9 mouse cellular contexts compared by ENCODE assay signal in genomic region chr4:117867823-117868222, GRCm38 (mm10). TPM values are rescaled to one million over a fixed set of nuclear protein-coding genes. Genes with fewer than 3 reads are reported as not detected.
A peak's percentile ranks its signal among the peaks of the same experiment; 100 is the strongest.
DNase-seq lines count a peak whose midpoint lies in the region; ATAC-seq and TF ChIP-seq lines count a peak whose summit lies in the region.
"Had no signal": no experiment of that assay in that cellular context is flagged by ENCODE, and none has a peak within 500 bp of the region (broad histone marks: within the 10 kb centered on the region; RNA-seq: fewer than 3 reads in every experiment).

No protein-coding gene starts in this region.

- TF ChIP-seq EP300 in stomach, postnatal 0 days (optimal IDR thresholded peaks at IDR 0.05) = no peak

- no peaks in the 10 kb centered on the region for H3K9me3 ChIP-seq in embryonic facial prominence, embryonic 14.5 days (ENCODE audit: control insufficient read depth, low read length)
- no peaks in the 10 kb centered on the region for H3K9me3 ChIP-seq in heart, embryonic 16.5 days (replicated peaks; ENCODE audit: control insufficient read depth, low read length)
- no peaks in the 10 kb centered on the region for H3K9me3 ChIP-seq in stomach, postnatal 0 days (ENCODE audit: control insufficient read depth, low read length)

- ATAC-seq in embryonic facial prominence, embryonic 14.5 days (ENCODE audit: low read depth) = no peak
- no peak for ATAC-seq in heart, embryonic 16.5 days (replicated peaks; ENCODE audit: extremely low read depth, insufficient read depth, low FRiP score)
- no peak for ATAC-seq in stomach, postnatal 0 days (ENCODE audit: low FRiP score, low TSS enrichment)
- ATAC-seq: Patski had no signal

- peak; percentile 75 to 83 for DNase-seq in cerebellum, postnatal 14 days
- DNase-seq in cerebellum, adult 8-10 months = no peak
- DNase-seq in R1 (ENCODE audit: low read depth, low spot score) = peak; percentile 70
- DNase-seq in embryonic facial prominence, embryonic 14.5 days (ENCODE audit: low spot score) = peak; percentile 47
- peak; percentile 50 to 56 for DNase-seq in layer of hippocampus, postnatal 36 days
- peak; percentile 70 for DNase-seq in mesoderm, embryonic 11.5 days (ENCODE audit: low read depth, low spot score)
- peak; percentile 73 for DNase-seq in stomach, postnatal 0 days (ENCODE audit: low spot score)

- 12% methylated on average over 20 of the region's 24 CpGs for WGBS in embryonic facial prominence, embryonic 14.5 days
- WGBS in heart, embryonic 16.5 days = 15% methylated on average over 24 of the region's 24 CpGs
- WGBS in stomach, postnatal 0 days = 20% methylated on average over 24 of the region's 24 CpGs

- peaks cover 19% of the 10 kb centered on the region for H3K4me1 ChIP-seq in embryonic facial prominence, embryonic 14.5 days (ENCODE audit: control insufficient read depth, insufficient read depth, low read length)
- peaks cover 14% of the 10 kb centered on the region for H3K4me1 ChIP-seq in heart, embryonic 16.5 days (ENCODE audit: control insufficient read depth, insufficient read depth, low read length)
- no peaks in the 10 kb centered on the region for H3K4me1 ChIP-seq in stomach, postnatal 0 days (replicated peaks; ENCODE audit: control insufficient read depth, insufficient read depth)

- H3K4me2 ChIP-seq in embryonic facial prominence, embryonic 14.5 days (ENCODE audit: low read depth, low read length) = 0 out of 2 replicates have a peak overlapping the region, but pooled peaks have one; percentile 33
- H3K4me2 ChIP-seq in heart, embryonic 16.5 days (ENCODE audit: low read depth, low read length) = peak overlapping the region; percentile 26; the same call in 1 of the 2 replicates
- H3K4me2 ChIP-seq in stomach, postnatal 0 days (replicated peaks; ENCODE audit: low read depth) = no peak overlapping the region

- no peak overlapping the region for H3K27ac ChIP-seq in embryonic facial prominence, embryonic 14.5 days (replicated peaks; ENCODE audit: low read depth, low read length)
- H3K27ac ChIP-seq in heart, embryonic 16.5 days (ENCODE audit: low read length) = no peak overlapping the region
- no peak overlapping the region for H3K27ac ChIP-seq in stomach, postnatal 0 days (replicated peaks)

- TF ChIP-seq CTCF in stomach, postnatal 0 days (IDR thresholded peaks at IDR 0.05; ENCODE audit: low read depth) = peak; percentile 81

- H3K27me3 ChIP-seq in embryonic facial prominence, embryonic 14.5 days (replicated peaks; ENCODE audit: control insufficient read depth, insufficient read depth, low read length) = 0 out of 2 replicates have a peak, but pooled peaks cover 4% of the 10 kb centered on the region
- peaks cover 15% of the 10 kb centered on the region for H3K27me3 ChIP-seq in heart, embryonic 16.5 days (ENCODE audit: control insufficient read depth, insufficient read depth, low read length)
- no peaks in the 10 kb centered on the region for H3K27me3 ChIP-seq in stomach, postnatal 0 days (ENCODE audit: control insufficient read depth, insufficient read depth, low read length)
- H3K27me3 ChIP-seq: Patski had no signal

- no peak overlapping the region for H3K4me3 ChIP-seq in embryonic facial prominence, embryonic 14.5 days (ENCODE audit: low read depth, low read length)
- H3K4me3 ChIP-seq in heart, embryonic 16.5 days (ENCODE audit: low read length) = no peak overlapping the region
- H3K4me3 ChIP-seq in stomach, postnatal 0 days (ENCODE audit: low read depth, low read length) = no peak overlapping the region

- H3K36me3 ChIP-seq in embryonic facial prominence, embryonic 14.5 days (ENCODE audit: control insufficient read depth, insufficient read depth, low read length) = 0 out of 2 replicates have a peak, but pooled peaks cover under 1% of the 10 kb centered on the region
- H3K36me3 ChIP-seq in heart, embryonic 16.5 days (ENCODE audit: control insufficient read depth, insufficient read depth) = no peaks in the 10 kb centered on the region
- peaks cover 2% of the 10 kb centered on the region; the same call in 1 of the 2 replicates for H3K36me3 ChIP-seq in stomach, postnatal 0 days (ENCODE audit: control insufficient read depth, insufficient read depth, low read length)

- H3K9ac ChIP-seq in embryonic facial prominence, embryonic 14.5 days (ENCODE audit: low read depth, low read length) = 0 out of 2 replicates have a peak overlapping the region, but pooled peaks have one; percentile 19
- H3K9ac ChIP-seq in heart, embryonic 16.5 days (ENCODE audit: low read length) = no peak overlapping the region
- H3K9ac ChIP-seq in stomach, postnatal 0 days (ENCODE audit: low read length) = no peak overlapping the region

RNA-seq across cellular contexts. Expression of gene Ccdc24, which starts 4.5 kb away (rescaled TPM):
- polyA plus RNA-seq in embryonic facial prominence, embryonic 14.5 days (2014; fragmentation: Nextera tagmentation; extraction: Ambion mirVana) = 2.3 and 3.3 TPM in 2 replicates
- polyA plus RNA-seq in heart, embryonic 16.5 days (2015; fragmentation: Nextera tagmentation; extraction: Ambion mirVana) = 0.51 and 0.55 TPM in 2 replicates
- total RNA-seq in layer of hippocampus, postnatal 36 days (2021) = 1 to 10 TPM in 1 of 2 experiments, under 1 TPM in 1; 0.52 to 1.5 TPM
- polyA plus RNA-seq in stomach, postnatal 0 days (2015; fragmentation: Nextera tagmentation; extraction: Ambion mirVana) = 0.33 and 0.41 TPM in 2 replicates

RNA-seq across cellular contexts. Expression of gene B4galt2, which starts 15.5 kb away (rescaled TPM):
- 34.3 and 42.8 TPM in 2 replicates for polyA plus RNA-seq in embryonic facial prominence, embryonic 14.5 days (2014; fragmentation: Nextera tagmentation; extraction: Ambion mirVana)
- 8.6 and 9.5 TPM in 2 replicates for polyA plus RNA-seq in heart, embryonic 16.5 days (2015; fragmentation: Nextera tagmentation; extraction: Ambion mirVana)
- 10 to 100 TPM; 65.9 to 67.0 TPM for total RNA-seq in layer of hippocampus, postnatal 36 days (2021)
- 11.9 and 12.1 TPM in 2 replicates for polyA plus RNA-seq in stomach, postnatal 0 days (2015; fragmentation: Nextera tagmentation; extraction: Ambion mirVana)

RNA-seq across cellular contexts. Expression of gene Atp6v0b, which starts 19.3 kb away (rescaled TPM):
- polyA plus RNA-seq in embryonic facial prominence, embryonic 14.5 days (2014; fragmentation: Nextera tagmentation; extraction: Ambion mirVana) = 199 and 230 TPM in 2 replicates
- polyA plus RNA-seq in heart, embryonic 16.5 days (2015; fragmentation: Nextera tagmentation; extraction: Ambion mirVana) = 229 and 244 TPM in 2 replicates
- 100 to 1,000 TPM; 418 to 429 TPM for total RNA-seq in layer of hippocampus, postnatal 36 days (2021)
- 242 and 249 TPM in 2 replicates for polyA plus RNA-seq in stomach, postnatal 0 days (2015; fragmentation: Nextera tagmentation; extraction: Ambion mirVana)

RNA-seq across cellular contexts. Expression of gene Dph2, which starts 24.0 kb away (rescaled TPM):
- 13.4 and 15.0 TPM in 2 replicates for polyA plus RNA-seq in embryonic facial prominence, embryonic 14.5 days (2014; fragmentation: Nextera tagmentation; extraction: Ambion mirVana)
- polyA plus RNA-seq in heart, embryonic 16.5 days (2015; fragmentation: Nextera tagmentation; extraction: Ambion mirVana) = 12.5 and 15.1 TPM in 2 replicates
- total RNA-seq in layer of hippocampus, postnatal 36 days (2021) = 10 to 100 TPM; 10.9 to 11.5 TPM
- polyA plus RNA-seq in stomach, postnatal 0 days (2015; fragmentation: Nextera tagmentation; extraction: Ambion mirVana) = 8.1 and 8.6 TPM in 2 replicates

RNA-seq across cellular contexts. Expression of gene Slc6a9, which starts 33.5 kb away (rescaled TPM):
- 5.5 and 10.4 TPM in 2 replicates for polyA plus RNA-seq in embryonic facial prominence, embryonic 14.5 days (2014; fragmentation: Nextera tagmentation; extraction: Ambion mirVana)
- polyA plus RNA-seq in heart, embryonic 16.5 days (2015; fragmentation: Nextera tagmentation; extraction: Ambion mirVana) = 5.3 and 6.7 TPM in 2 replicates
- 10 to 100 TPM; 34.7 to 38.8 TPM for total RNA-seq in layer of hippocampus, postnatal 36 days (2021)
- polyA plus RNA-seq in stomach, postnatal 0 days (2015; fragmentation: Nextera tagmentation; extraction: Ambion mirVana) = 20.6 and 25.2 TPM in 2 replicates
